Mouse (Mus musculus): ENCODE measurements around the gene Ace2. TPM values are rescaled to one million over a fixed set of nuclear protein-coding genes. Genes with fewer than 3 reads are reported as not detected.

Gene Ace2
- polyA plus RNA-seq (2015; fragmentation: Nextera tagmentation; extraction: Ambion mirVana) = 40.4 and 47.7 TPM in 2 replicates

DNA sequence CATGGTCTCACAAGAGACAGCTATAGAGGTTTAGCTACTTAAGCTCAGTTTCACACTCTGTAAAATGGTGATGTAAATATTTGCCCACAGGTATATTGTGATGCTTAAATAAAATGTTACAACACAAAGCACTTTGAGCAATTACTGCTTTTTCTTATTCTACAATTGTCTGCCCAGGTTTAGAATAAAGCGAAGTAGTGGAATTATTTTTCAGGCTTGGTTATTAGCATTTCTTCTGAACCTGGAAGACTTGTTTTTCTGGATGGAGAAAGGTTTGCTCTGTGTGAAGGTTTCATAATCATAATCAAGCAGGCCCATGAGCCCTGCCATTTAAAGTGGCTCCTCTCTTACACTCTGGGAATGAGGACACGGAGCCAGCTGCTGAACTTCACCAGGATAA is at the start of gene Ace2:
Ace2 (plus strand) TSS at position 301 of the 400 bp plus-strand sequence.
- H3K4me2 ChIP-seq (replicated peaks; ENCODE audit: low read depth) = no peak within 1 kb of the TSS
- ATAC-seq (ENCODE audit: low FRiP score, low TSS enrichment) = no peak
- H3K4me1 ChIP-seq (replicated peaks; ENCODE audit: control insufficient read depth, insufficient read depth) = no peaks in the 10 kb centered on the region
- H3K9me3 ChIP-seq (ENCODE audit: control insufficient read depth, low read length) = no peaks in the 10 kb centered on the region
- H3K27ac ChIP-seq (replicated peaks) = no peak within 1 kb of the TSS
- H3K4me3 ChIP-seq (ENCODE audit: low read depth, low read length) = no peak within 1 kb of the TSS
- H3K27me3 ChIP-seq (ENCODE audit: control insufficient read depth, insufficient read depth, low read length) = no peaks in the 10 kb centered on the region
- TF ChIP-seq CTCF (IDR thresholded peaks at IDR 0.05; ENCODE audit: low read depth) (no peak), EP300 (optimal IDR thresholded peaks at IDR 0.05) (no peak)
- no peak for DNase-seq (ENCODE audit: low spot score)
- 86% methylated on average over 2 of the region's 2 CpGs for WGBS
- no peaks in the 10 kb centered on the region for H3K36me3 ChIP-seq (ENCODE audit: control insufficient read depth, insufficient read depth, low read length)
- H3K9ac ChIP-seq (ENCODE audit: low read length) = no peak within 1 kb of the TSS

DNA sequence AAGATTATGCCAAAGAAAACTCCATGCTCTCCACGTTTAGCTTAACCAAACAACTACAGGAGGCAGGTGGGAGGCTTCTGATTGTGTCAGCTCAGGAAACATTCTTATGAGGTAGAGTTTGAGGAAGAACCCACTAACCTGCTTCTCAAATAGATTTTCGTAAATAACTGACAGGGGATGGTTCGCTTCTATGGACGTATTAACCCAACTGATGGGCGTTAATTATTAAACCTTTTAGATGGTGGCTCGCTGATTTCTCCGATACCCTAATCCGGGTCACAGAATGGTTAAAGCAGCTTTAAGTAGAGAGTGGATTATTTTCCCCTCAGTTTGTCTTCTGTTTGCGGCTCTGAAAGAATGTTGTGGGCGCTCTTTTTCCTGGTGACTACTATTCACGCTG is 49.2 kb upstream of the Ace2 start:
- DNase-seq (ENCODE audit: low spot score) = no peak
- Histone ChIP-seq H3K9me3 (ENCODE audit: control insufficient read depth, low read length) (no peaks in the 10 kb centered on the region), H3K27ac (replicated peaks) (no peak overlapping the region), H3K4me2 (replicated peaks; ENCODE audit: low read depth) (no peak overlapping the region), H3K9ac (ENCODE audit: low read length) (no peak overlapping the region), H3K27me3 (ENCODE audit: control insufficient read depth, insufficient read depth, low read length) (no peaks in the 10 kb centered on the region), H3K4me1 (replicated peaks; ENCODE audit: control insufficient read depth, insufficient read depth) (no peaks in the 10 kb centered on the region), H3K4me3 (ENCODE audit: low read depth, low read length) (no peak overlapping the region), H3K36me3 (ENCODE audit: control insufficient read depth, insufficient read depth, low read length) (no peaks in the 10 kb centered on the region)
- 59% methylated on average over 11 of the region's 11 CpGs for WGBS
- no peak for ATAC-seq (ENCODE audit: low FRiP score, low TSS enrichment)
- no peak for TF ChIP-seq EP300 (optimal IDR thresholded peaks at IDR 0.05)
- TF ChIP-seq CTCF (IDR thresholded peaks at IDR 0.05; ENCODE audit: low read depth) = no peak

DNA sequence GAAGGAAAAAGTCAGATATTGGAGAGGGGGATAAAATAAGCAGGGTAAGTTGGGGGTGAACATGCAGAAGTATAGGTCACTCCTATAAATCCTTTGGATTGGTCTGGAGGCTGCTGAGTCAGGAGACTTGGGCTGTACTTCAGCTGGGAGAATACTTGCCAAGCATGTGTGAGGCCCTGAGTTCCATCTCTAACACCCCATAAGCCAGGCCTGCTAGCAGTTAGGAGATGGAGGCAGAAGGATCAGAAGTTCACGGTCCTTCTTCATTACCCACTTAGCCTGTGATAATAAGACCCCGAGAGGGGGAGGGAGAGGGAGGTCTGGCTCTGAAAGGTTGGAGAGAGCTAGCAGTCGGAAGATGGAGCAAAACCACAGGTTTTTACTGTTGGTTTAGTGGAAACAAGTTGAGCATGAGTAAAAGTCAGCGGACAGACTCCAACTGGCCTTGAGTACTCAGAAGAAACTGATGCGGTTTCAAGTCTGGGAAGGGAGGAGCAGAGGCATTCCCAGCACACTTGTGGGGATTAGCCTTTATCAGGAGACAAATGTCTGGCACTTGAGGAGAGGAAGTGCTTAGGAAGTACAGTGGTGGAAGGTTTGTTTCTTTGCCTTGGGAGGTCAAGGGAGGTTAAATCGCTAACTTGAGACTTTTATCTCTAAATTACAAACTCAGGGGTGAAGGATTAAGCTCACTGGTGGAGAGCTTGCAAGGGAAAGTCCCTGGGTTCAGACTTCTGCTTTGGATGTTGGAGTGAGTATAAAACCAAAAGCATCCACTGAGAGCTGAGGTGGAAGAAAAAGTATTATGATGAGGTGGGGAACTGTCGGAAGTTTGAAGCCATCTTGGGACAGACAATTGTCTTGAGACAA is 46.6 kb upstream of the Ace2 start:
- Histone ChIP-seq H3K27me3 (ENCODE audit: control insufficient read depth, insufficient read depth, low read length) (no peaks in the 10 kb centered on the region), H3K4me1 (replicated peaks; ENCODE audit: control insufficient read depth, insufficient read depth) (no peaks in the 10 kb centered on the region), H3K9ac (ENCODE audit: low read length) (no peak overlapping the region), H3K9me3 (ENCODE audit: control insufficient read depth, low read length) (no peaks in the 10 kb centered on the region), H3K36me3 (ENCODE audit: control insufficient read depth, insufficient read depth, low read length) (no peaks in the 10 kb centered on the region), H3K27ac (replicated peaks) (no peak overlapping the region), H3K4me2 (replicated peaks; ENCODE audit: low read depth) (no peak overlapping the region), H3K4me3 (ENCODE audit: low read depth, low read length) (no peak overlapping the region)
- ATAC-seq (ENCODE audit: low FRiP score, low TSS enrichment) (no peak), DNase-seq (ENCODE audit: low spot score) (no peak)
- WGBS = 47% methylated on average over 7 of the region's 7 CpGs
- no peak for TF ChIP-seq EP300 (optimal IDR thresholded peaks at IDR 0.05)
- TF ChIP-seq CTCF (IDR thresholded peaks at IDR 0.05; ENCODE audit: low read depth) = no peak

DNA sequence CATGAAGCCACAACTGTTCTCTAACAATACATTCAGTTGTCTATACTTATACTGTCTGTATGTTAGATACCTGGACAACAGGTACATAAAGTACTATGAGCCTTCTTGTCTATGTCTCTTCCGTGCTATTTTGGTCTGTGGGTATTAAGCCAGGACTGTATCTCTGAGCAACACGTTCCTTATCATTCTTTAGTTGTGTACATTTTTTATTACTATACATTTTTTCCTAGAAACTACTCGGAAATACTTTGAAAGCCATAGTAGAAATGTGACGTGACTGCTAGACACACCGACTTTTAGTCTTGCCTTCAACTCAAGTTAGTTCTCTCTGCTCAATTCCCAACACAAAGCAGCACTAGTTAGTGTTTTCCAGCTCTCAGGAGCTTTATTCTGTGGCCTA is 45.7 kb upstream of the Ace2 start:
- ATAC-seq (ENCODE audit: low FRiP score, low TSS enrichment) (no peak), DNase-seq (ENCODE audit: low spot score) (no peak)
- Histone ChIP-seq H3K36me3 (ENCODE audit: control insufficient read depth, insufficient read depth, low read length) (no peaks in the 10 kb centered on the region), H3K27ac (replicated peaks) (no peak overlapping the region), H3K9me3 (ENCODE audit: control insufficient read depth, low read length) (no peaks in the 10 kb centered on the region), H3K9ac (ENCODE audit: low read length) (no peak overlapping the region), H3K27me3 (ENCODE audit: control insufficient read depth, insufficient read depth, low read length) (no peaks in the 10 kb centered on the region), H3K4me3 (ENCODE audit: low read depth, low read length) (no peak overlapping the region), H3K4me1 (replicated peaks; ENCODE audit: control insufficient read depth, insufficient read depth) (no peaks in the 10 kb centered on the region), H3K4me2 (replicated peaks; ENCODE audit: low read depth) (no peak overlapping the region)
- 76% methylated on average over 5 of the region's 5 CpGs for WGBS
- TF ChIP-seq EP300 (optimal IDR thresholded peaks at IDR 0.05) (no peak), CTCF (IDR thresholded peaks at IDR 0.05; ENCODE audit: low read depth) (no peak)

DNA sequence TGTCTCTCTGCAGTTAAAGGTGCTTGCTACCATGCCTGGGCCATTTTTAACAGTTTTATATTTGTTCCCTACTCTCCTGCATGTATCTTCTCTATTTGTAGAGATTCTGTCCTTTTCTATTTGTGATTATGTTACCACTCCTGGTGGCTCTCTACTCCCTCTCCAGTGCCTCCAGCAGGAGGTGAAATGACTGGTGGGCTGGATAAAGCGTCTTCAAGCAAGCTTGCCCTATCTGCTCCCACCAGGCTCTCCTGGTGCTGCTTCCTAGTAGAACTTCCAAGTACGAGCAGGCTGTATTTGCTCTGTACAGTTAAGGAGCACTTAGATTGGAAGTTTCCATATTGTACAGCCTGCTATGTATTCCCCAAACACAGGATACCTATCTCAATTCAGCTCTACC is 43.3 kb upstream of the Ace2 start:
- no peaks in the 10 kb centered on the region for H3K4me1 ChIP-seq (replicated peaks; ENCODE audit: control insufficient read depth, insufficient read depth)
- ATAC-seq (ENCODE audit: low FRiP score, low TSS enrichment) = no peak
- 83% methylated on average over 2 of the region's 2 CpGs for WGBS
- no peaks in the 10 kb centered on the region for H3K27me3 ChIP-seq (ENCODE audit: control insufficient read depth, insufficient read depth, low read length)
- no peak overlapping the region for H3K4me2 ChIP-seq (replicated peaks; ENCODE audit: low read depth)
- TF ChIP-seq CTCF (IDR thresholded peaks at IDR 0.05; ENCODE audit: low read depth) = no peak
- TF ChIP-seq EP300 (optimal IDR thresholded peaks at IDR 0.05) = no peak
- no peaks in the 10 kb centered on the region for H3K36me3 ChIP-seq (ENCODE audit: control insufficient read depth, insufficient read depth, low read length)
- no peaks in the 10 kb centered on the region for H3K9me3 ChIP-seq (ENCODE audit: control insufficient read depth, low read length)
- H3K27ac ChIP-seq (replicated peaks) = no peak overlapping the region
- no peak overlapping the region for H3K9ac ChIP-seq (ENCODE audit: low read length)
- H3K4me3 ChIP-seq (ENCODE audit: low read depth, low read length) = no peak overlapping the region
- no peak for DNase-seq (ENCODE audit: low spot score)

DNA sequence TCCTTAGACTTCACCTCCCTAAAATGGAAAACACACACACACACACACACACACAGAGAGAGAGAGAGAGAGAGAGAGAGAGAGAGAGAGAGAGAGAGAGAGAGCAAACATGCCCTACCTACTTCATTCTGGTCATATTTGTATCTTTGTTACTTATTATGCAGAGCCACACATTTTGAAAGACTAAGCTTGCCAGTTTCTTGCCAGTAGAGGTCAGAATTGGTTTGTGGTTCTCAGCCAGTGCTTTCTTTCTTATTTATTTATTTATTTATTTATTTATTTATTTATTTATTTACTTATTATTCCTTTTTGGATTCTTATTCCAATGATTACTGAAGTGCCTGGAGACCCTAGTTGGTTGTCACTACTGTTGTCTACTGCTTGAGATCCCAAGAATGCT is 37.6 kb upstream of the Ace2 start:
- H3K4me2 ChIP-seq (replicated peaks; ENCODE audit: low read depth) = no peak overlapping the region
- H3K4me3 ChIP-seq (ENCODE audit: low read depth, low read length) = no peak overlapping the region
- TF ChIP-seq CTCF (IDR thresholded peaks at IDR 0.05; ENCODE audit: low read depth) = peak; percentile 53
- TF ChIP-seq EP300 (optimal IDR thresholded peaks at IDR 0.05) = no peak
- ATAC-seq (ENCODE audit: low FRiP score, low TSS enrichment) (no peak), DNase-seq (ENCODE audit: low spot score) (no peak)
- no peaks in the 10 kb centered on the region for H3K36me3 ChIP-seq (ENCODE audit: control insufficient read depth, insufficient read depth, low read length)
- no peak overlapping the region for H3K27ac ChIP-seq (replicated peaks)
- no peaks in the 10 kb centered on the region for H3K4me1 ChIP-seq (replicated peaks; ENCODE audit: control insufficient read depth, insufficient read depth)
- no peaks in the 10 kb centered on the region for H3K27me3 ChIP-seq (ENCODE audit: control insufficient read depth, insufficient read depth, low read length)
- no peaks in the 10 kb centered on the region for H3K9me3 ChIP-seq (ENCODE audit: control insufficient read depth, low read length)
- no peak overlapping the region for H3K9ac ChIP-seq (ENCODE audit: low read length)

Measured in stomach, postnatal 0 days (tissue).